27 mouse cellular contexts compared by ENCODE assay signal in the genomic region with DNA sequence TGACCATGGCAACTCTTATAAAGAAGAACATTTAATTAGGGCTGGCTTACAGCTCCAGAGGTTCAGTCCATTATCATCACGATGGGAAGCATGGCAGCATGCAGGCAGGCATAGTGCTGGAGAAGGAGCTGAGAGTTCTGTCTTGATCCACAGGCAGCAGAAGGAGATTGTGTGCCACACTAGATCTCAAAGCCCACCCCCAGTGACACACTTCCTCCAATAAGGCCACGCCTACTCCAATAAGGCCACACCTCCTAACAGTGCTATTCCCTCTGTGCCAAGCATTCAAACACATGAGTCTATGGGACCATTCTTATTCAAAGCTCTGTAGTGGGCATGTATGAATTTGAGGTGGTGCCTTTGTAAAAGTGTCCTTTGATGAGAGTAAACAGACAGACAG. TPM values are rescaled to one million over a fixed set of nuclear protein-coding genes. Genes with fewer than 3 reads are reported as not detected.
DNase-seq lines count a peak whose midpoint lies in the region; ATAC-seq and TF ChIP-seq lines count a peak whose summit lies in the region.
"Had no signal": no experiment of that assay in that cellular context is flagged by ENCODE, and none has a peak within 500 bp of the region (broad histone marks: within the 10 kb centered on the region; RNA-seq: fewer than 3 reads in every experiment).

No protein-coding gene starts in this region.

- no peak overlapping the region for H3K4me2 ChIP-seq in neural tube, embryonic 15.5 days
- H3K4me2 ChIP-seq: forebrain, embryonic 13.5 days; heart, embryonic 13.5 days; hindbrain, embryonic 15.5 days; intestine, embryonic 15.5 days had no signal

- no peaks in the 10 kb centered on the region for H3K9me3 ChIP-seq in neural tube, embryonic 15.5 days (replicated peaks)
- H3K9me3 ChIP-seq: forebrain, embryonic 10.5 days; forebrain, embryonic 13.5 days; heart, embryonic 10.5 days; heart, embryonic 13.5 days; hindbrain, embryonic 15.5 days; intestine, embryonic 15.5 days had no signal

- 84% methylated on average over 2 of the region's 2 CpGs for WGBS in neural tube, embryonic 15.5 days

- no peak overlapping the region for H3K9ac ChIP-seq in neural tube, embryonic 15.5 days (replicated peaks)
- H3K9ac ChIP-seq: forebrain, embryonic 13.5 days; heart, embryonic 13.5 days; hindbrain, embryonic 15.5 days; intestine, embryonic 15.5 days had no signal

- H3K4me1 ChIP-seq in neural tube, embryonic 15.5 days = no peaks in the 10 kb centered on the region
- H3K4me1 ChIP-seq: forebrain, embryonic 10.5 days; forebrain, embryonic 13.5 days; heart, embryonic 10.5 days; heart, embryonic 13.5 days; hindbrain, embryonic 15.5 days; intestine, embryonic 15.5 days had no signal

- no peak for ATAC-seq in neural tube, embryonic 15.5 days (ENCODE audit: low FRiP score)
- ATAC-seq: activated CD4-positive, CD25-positive, alpha-beta regulatory T cell, adult 4 months; CD4-positive, CD25-positive, alpha-beta regulatory T cell, adult 4 months; forebrain, embryonic 13.5 days; forebrain, embryonic 16.5 days; intestine, embryonic 15.5 days; Patski had no signal

- H3K27ac ChIP-seq in neural tube, embryonic 15.5 days (replicated peaks) = no peak overlapping the region
- H3K27ac ChIP-seq in gastrocnemius, adult 2 months = no peak overlapping the region
- H3K27ac ChIP-seq: forebrain, embryonic 10.5 days; forebrain, embryonic 13.5 days; heart, embryonic 10.5 days; heart, embryonic 13.5 days; hindbrain, embryonic 15.5 days; intestine, embryonic 15.5 days had no signal

- H3K27me3 ChIP-seq in neural tube, embryonic 15.5 days (replicated peaks) = no peaks in the 10 kb centered on the region
- H3K27me3 ChIP-seq: forebrain, embryonic 13.5 days; hindbrain, embryonic 15.5 days; intestine, embryonic 15.5 days had no signal

- DNase-seq in neural tube, embryonic 10.5 days (ENCODE audit: extremely low spot score, low spot score) = peak; percentile 10
- peak; percentile 5 for DNase-seq in CD4-positive helper T cell, adult 2 months (ENCODE audit: low read depth, low spot score)
- peak; percentile 31 for DNase-seq in R1 (ENCODE audit: low read depth, low spot score)
- DNase-seq in thymus, postnatal 0 days (ENCODE audit: low spot score) = no peak
- DNase-seq in gastrocnemius, adult 2 months = no peak
- DNase-seq in retina, embryonic 14.5 days (ENCODE audit: low spot score) = no peak
- DNase-seq: adrenal gland, adult 8-10 months; adrenal gland, postnatal 36 days; cerebellum, adult 18-20 months; cerebellum, adult 9-10 months; cerebellum, postnatal 14 days; gastrocnemius, postnatal 14 days; heart, adult 18-20 months; heart, postnatal 14 days; heart, postnatal 4 days; kidney, adult 11 months had no signal

- H3K36me3 ChIP-seq in neural tube, embryonic 15.5 days = no peaks in the 10 kb centered on the region
- H3K36me3 ChIP-seq: forebrain, embryonic 10.5 days; heart, embryonic 10.5 days; heart, embryonic 13.5 days; hindbrain, embryonic 15.5 days; intestine, embryonic 15.5 days had no signal

- H3K4me3 ChIP-seq in neural tube, embryonic 15.5 days (replicated peaks) = no peak overlapping the region
- H3K4me3 ChIP-seq in gastrocnemius, adult 2 months = no peak overlapping the region
- H3K4me3 ChIP-seq: forebrain, embryonic 10.5 days; forebrain, embryonic 13.5 days; heart, embryonic 10.5 days; heart, embryonic 13.5 days; hindbrain, embryonic 15.5 days; intestine, embryonic 15.5 days had no signal

- intact Hi-C loops in gastrocnemius, adult 2 months (cut with DNase I) = no loop called here

- TF ChIP-seq CTCF in gastrocnemius, adult 2 months (IDR thresholded peaks at IDR 0.05) = no peak

RNA-seq across cellular contexts. Expression of a gene that starts 11.3 kb away (rescaled TPM):
- 30.2 and 35.3 TPM in 2 replicates for polyA plus RNA-seq in neural tube, embryonic 15.5 days (2015; fragmentation: Nextera tagmentation; extraction: Ambion mirVana)
- polyA plus RNA-seq in thymus, postnatal 0 days (2015; fragmentation: Nextera tagmentation; extraction: Ambion mirVana) = 13.7 and 18.9 TPM in 2 replicates
- total RNA-seq in gastrocnemius, adult 2 months (2021) = 10 to 100 TPM; 18.3 to 18.8 TPM

Comparison
In these comparisons a context has a peak if more than half of its experiments do, and no peak if none do; other contexts are left out.
1. DNase-seq: peak in neural tube, embryonic 10.5 days (single experiment), CD4-positive helper T cell, adult 2 months (single experiment) and R1 (single experiment); none in thymus, postnatal 0 days (single experiment), gastrocnemius, adult 2 months (single experiment) and retina, embryonic 14.5 days (single experiment).